Mouse (Mus musculus): Measurements from ENCODE around the gene N4bp2l2.

The N4bp2l2 gene

GRCm38 (mm10) chr5:150560851-150561250 is 105.1 kb downstream of the N4bp2l2 start:
- DNase-seq, result no peak

- peak; percentile 6 for DNase-seq
Observed at GRCm38 (mm10) chr5:150559519-150560103, 106.4 kb downstream of the N4bp2l2 start.
